Mouse (Mus musculus) left cerebral cortex, adult 2 months (tissue): Measurements from ENCODE around the gene Tdrd5. TPM values are rescaled to one million over a fixed set of nuclear protein-coding genes. Genes with fewer than 3 reads are reported as not detected.
"Not testable (repeated sequence)": the region's sequence is repeated elsewhere in the genome, so short reads cannot be mapped to it uniquely, and the experiment has no call there.

Experiments used
- DNase-seq, 2 experiments: peaks; one replicate each; pipeline ENCODE4 v3.0.0; 2021 to 2022; ENCODE audit warnings: low spot score in 2 of 2, mixed read lengths in 1 of 2; ENCODE audit errors: extremely low spot score in 1 of 2
- H3K27ac ChIP-seq: fragments of 200-600 bp; 2 replicates; pipeline ENCODE4 v1.8.1; 2022
- H3K4me3 ChIP-seq: fragments of 200-600 bp; 2 replicates; pipeline ENCODE4 v1.8.1; 2022
- CTCF ChIP-seq: fragments of 200-600 bp; IDR thresholded peaks from 2 replicates; pipeline ENCODE4 v1.8.1; 2022; ENCODE audit warnings: antibody characterized with exemption, mild to moderate bottlenecking, moderate library complexity
- intact Hi-C: fragments of 180-260 bp; cut with DNase I; formaldehyde crosslinking; loops from one replicate; pipeline ENCODE4 v1.15.1; 2025
- long read RNA-seq, 2 experiments: library from polyadenylated mRNA; stranded (forward); transcript quantifications; one replicate each; pipeline ENCODE4 v2.0.0; 2021; ENCODE audit warnings: borderline mapping rate in 2 of 2
- total RNA-seq, 2 experiments: library from RNA; stranded (reverse); gene quantifications; 2 replicates each; pipeline ENCODE4 v1.2.3; 2021

The Tdrd5 gene
- total RNA-seq: 1 to 10 TPM; 2.7 to 2.9 TPM
- long read RNA-seq, experiment 1, partial matches to known transcripts: 1 of 3 reads
- long read RNA-seq, experiment 1, other reads (novel, unspliced or antisense): 2 of 3 reads
- long read RNA-seq, experiment 2: 0 reads

GRCm38 (mm10) chr1:156302911-156303749 lies at the start of gene Tdrd5:
Tdrd5 (minus strand) TSS chr1:156303664.
- Histone ChIP-seq H3K27ac (peak within 1 kb of the TSS; percentile 24; the same call in 1 of the 2 replicates), H3K4me3 (peak within 1 kb of the TSS; percentile 70)
- intact Hi-C loops: no loop called here
- TF ChIP-seq CTCF: no peak
- DNase-seq: peak; percentile 55 to 61

DNA sequence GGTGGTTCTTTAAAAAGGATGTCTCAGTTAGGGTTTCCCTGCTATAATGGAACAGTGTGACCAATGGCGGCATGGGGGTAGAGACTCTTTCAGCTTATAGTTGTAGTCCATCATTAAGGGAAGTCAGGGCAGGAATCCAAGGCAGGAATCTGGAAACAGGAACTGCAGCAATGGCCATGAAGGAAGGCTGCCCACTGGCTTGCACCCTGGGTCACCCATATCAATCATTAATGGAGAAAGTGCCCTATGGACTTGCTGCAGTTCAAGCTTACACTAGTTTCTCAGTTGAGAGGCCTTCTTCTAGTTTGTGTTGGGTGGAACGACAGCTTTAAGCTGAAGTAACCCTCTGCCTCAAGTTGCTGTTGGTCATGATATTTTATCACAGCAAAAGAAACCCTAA lies 49.0 kb upstream of the Tdrd5 start:
- intact Hi-C loops: no loop called here
- H3K27ac ChIP-seq: no peak overlapping the region
- no peak overlapping the region for H3K4me3 ChIP-seq
- no peak for DNase-seq
- TF ChIP-seq CTCF: no peak

- TF ChIP-seq CTCF: no peak
- intact Hi-C loops: no loop called here
- H3K4me3 ChIP-seq: no peak overlapping the region
- H3K27ac ChIP-seq: no peak overlapping the region
- no peak for DNase-seq
These were observed 47.0 kb upstream of the Tdrd5 start for GRCm38 (mm10) chr1:156350441-156350840.

DNA sequence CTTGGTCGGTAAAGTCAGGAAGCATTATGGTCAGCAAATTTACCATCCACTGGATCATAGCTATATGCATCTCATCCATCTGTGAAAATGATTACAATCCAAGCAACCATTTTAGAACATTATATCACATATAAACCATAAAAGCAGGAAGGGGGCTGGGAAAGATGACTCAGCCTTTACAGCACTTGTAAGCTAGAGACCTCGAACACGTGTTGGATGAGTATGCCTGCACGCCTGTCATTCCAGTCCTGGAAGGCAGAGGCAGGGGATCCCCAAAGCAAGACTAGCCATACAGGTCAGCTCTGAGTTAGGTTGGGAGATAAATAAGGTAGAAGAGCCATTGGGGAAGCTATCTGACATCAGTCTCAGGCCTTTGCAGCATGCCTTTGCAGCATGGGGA lies 45.6 kb upstream of the Tdrd5 start:
- no peak overlapping the region for H3K27ac ChIP-seq
- H3K4me3 ChIP-seq: no peak overlapping the region
- TF ChIP-seq CTCF: no peak
- DNase-seq: no peak
- intact Hi-C loops: no loop called here

DNA sequence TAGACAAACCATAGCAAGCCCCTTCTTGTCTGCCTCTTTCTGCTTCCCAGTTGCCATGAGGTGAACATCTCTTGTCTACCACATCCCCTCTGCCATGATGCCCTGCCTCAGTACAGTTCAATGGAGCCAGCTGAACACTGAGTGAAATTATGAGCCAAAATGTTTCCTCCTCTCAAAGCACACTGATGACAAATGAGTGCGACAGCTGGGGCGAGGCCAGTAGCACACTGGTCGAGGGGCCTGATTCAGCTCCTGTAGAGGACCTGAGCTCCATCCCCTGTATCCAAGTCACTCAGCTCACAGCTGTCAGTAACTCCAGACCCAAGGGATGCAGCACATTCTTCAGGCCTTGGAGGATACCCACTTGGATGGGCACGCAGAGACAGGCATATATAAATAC lies 42.2 kb upstream of the Tdrd5 start:
- intact Hi-C loops: no loop called here
- no peak for DNase-seq
- Histone ChIP-seq H3K27ac (no peak overlapping the region), H3K4me3 (no peak overlapping the region)
- TF ChIP-seq CTCF: no peak

- Histone ChIP-seq H3K27ac (no peak overlapping the region), H3K4me3 (no peak overlapping the region)
- no peak for TF ChIP-seq CTCF
- DNase-seq: no peak
- intact Hi-C loops: no loop called here
These were observed 41.0 kb upstream of the Tdrd5 start for GRCm38 (mm10) chr1:156344433-156344832.

- Histone ChIP-seq H3K4me3 (no peak overlapping the region), H3K27ac (no peak overlapping the region)
- no peak for TF ChIP-seq CTCF
- intact Hi-C loops: no loop called here
- no peak for DNase-seq
These were observed 37.4 kb upstream of the Tdrd5 start for GRCm38 (mm10) chr1:156340847-156341246.

GRCm38 (mm10) chr1:156323126-156323525 lies 19.7 kb upstream of the Tdrd5 start:
- intact Hi-C loops: loop anchor here (5.0 kb wide), 1 partner anchor 79 kb away; no protein-coding TSS in a partner anchor
- TF ChIP-seq CTCF: no peak
- H3K4me3 ChIP-seq: no peak overlapping the region
- no peak for DNase-seq
- no peak overlapping the region for H3K27ac ChIP-seq

- intact Hi-C loops: no loop called here
- TF ChIP-seq CTCF: no peak
- no peak within 1 kb of the TSS for H3K27ac ChIP-seq
- no peak within 1 kb of the TSS for H3K4me3 ChIP-seq
- DNase-seq: no peak
These were observed 7.2 kb upstream of the Tdrd5 start, which contains the start of gene Nphs2 for GRCm38 (mm10) chr1:156310630-156311029. Nphs2 (plus strand) TSS chr1:156310727.

GRCm38 (mm10) chr1:156308595-156308994 lies 5.1 kb upstream of the Tdrd5 start:
- TF ChIP-seq CTCF: no peak
- Histone ChIP-seq H3K4me3 (no peak overlapping the region), H3K27ac (no peak overlapping the region)
- intact Hi-C loops: no loop called here
- DNase-seq: no peak

DNA sequence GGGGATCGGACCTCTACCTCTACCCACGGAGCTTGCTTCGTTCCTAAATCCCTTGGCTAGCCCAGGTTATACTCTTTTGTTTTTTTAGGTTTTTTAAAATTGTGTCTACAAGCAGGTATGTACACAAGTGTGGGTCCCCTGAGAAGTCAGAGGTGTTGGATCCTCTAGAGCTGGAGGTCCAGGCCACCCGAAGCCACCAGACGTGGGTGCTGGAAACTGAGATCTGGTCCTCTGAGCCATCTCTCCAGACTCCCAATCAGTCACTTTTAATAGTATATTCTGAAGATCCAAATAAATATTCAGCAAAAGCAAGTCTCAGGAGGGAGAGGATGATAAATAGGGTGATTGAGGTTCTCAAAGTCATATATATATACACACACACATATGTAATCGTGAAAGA lies 13.4 kb downstream of the Tdrd5 start:
- TF ChIP-seq CTCF: no peak
- no peak for DNase-seq
- Histone ChIP-seq H3K27ac (no peak overlapping the region), H3K4me3 (no peak overlapping the region)
- intact Hi-C loops: no loop called here

DNA sequence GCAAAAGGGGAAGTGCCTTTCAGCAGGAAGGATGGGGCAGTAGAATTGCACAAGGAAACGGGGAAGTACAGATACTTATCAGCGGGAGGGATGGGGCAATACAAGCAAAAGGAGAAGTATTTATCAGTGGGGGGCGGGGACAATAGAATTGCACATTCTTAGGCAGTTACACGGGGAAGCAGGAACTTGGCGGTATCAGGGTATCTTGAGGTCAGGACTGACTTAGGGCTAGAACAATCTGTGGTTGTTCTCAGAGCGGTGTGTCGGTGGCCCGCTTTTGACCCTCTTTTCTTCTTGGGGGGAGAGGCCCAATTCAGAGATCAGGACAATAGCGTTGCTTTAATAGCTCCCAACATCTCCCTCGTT lies 14.3 kb downstream of the Tdrd5 start:
- H3K27ac ChIP-seq, DNase-seq, intact Hi-C loops, H3K4me3 ChIP-seq: not testable (repeated sequence)

DNA sequence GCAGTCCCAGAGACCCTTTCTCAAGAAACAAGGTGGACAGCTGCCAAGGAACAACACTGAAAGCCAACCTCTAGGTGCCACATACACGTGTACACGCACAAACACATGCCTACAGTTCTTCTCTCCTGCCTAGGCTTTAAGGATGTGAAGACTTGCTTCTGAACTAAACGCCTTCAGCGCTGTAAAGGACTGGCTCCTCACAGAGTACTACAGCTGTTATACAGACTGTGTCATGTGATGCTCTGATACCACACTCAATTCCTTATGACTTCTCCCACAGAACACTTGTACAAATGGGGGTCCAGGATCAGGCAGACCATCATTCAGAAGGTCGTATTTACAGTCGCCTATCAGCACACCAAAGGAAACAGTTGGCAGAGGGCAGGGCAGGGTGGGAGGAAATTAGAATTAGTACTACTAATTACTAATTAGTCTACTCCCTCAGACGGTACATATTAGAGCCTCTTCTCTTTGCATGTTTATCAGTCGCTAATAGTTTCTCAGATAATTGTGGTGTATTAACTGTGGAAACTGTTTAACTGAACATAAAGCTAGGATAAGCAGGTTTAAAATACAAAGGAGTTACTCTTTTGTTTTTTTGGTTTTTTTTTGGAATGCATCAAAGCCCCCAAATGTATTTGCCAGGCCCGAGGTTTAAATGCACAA lies 14.8 kb downstream of the Tdrd5 start:
- no peak for TF ChIP-seq CTCF
- no peak for DNase-seq
- Histone ChIP-seq H3K4me3 (no peak overlapping the region), H3K27ac (no peak overlapping the region)
- intact Hi-C loops: no loop called here
